Mouse (Mus musculus) liver, embryonic 14.5 days (tissue): ENCODE measurements around the gene Scn1a. TPM values are rescaled to one million over a fixed set of nuclear protein-coding genes. Genes with fewer than 3 reads are reported as not detected.

Source experiments
- ATAC-seq: fragments of 200-750 bp; cut with Nextera tagmentation; 2 replicates; pipeline ENCODE4 v1.8.0; 2017; ENCODE audit warnings: moderate number of reproducible peaks, mild to moderate bottlenecking, moderate library complexity; ENCODE audit not compliant: insufficient read depth
- DNase-seq, 3 experiments: peaks; one replicate each; pipeline ENCODE4 v3.0.0-alpha.2; 2012 to 2013; ENCODE audit warnings: low read depth in 3 of 3, low spot score in 3 of 3
- H3K27ac ChIP-seq: fragments of 300-500 bp; sonication (generic); 2 replicates; pipeline ENCODE4 v1.5.1; 2014; ENCODE audit warnings: moderate library complexity, mild to moderate bottlenecking, control low read depth, inconsistent platforms
- H3K27me3 ChIP-seq: fragments of 300-500 bp; sonication (generic); 2 replicates; pipeline ENCODE4 v1.6.1; 2014; ENCODE audit warnings: mild to moderate bottlenecking, low read length, moderate library complexity; ENCODE audit not compliant: control insufficient read depth, insufficient read depth
- H3K36me3 ChIP-seq: fragments of 300-500 bp; sonication (generic); replicated peaks from 2 replicates; pipeline ENCODE4 v1.6.1; 2014; ENCODE audit warnings: low read depth; ENCODE audit not compliant: control insufficient read depth, insufficient read depth
- H3K4me1 ChIP-seq, 2 experiments: fragments of 200-500 bp in 1 of 2; fragments of 300-500 bp in 1 of 2; sonication (generic) in 1 of 2; replicated peaks; 2 replicates each; pipeline ENCODE4 v1.6.1; 2012 to 2014; ENCODE audit warnings: antibody characterized with exemption in 1 of 2, inconsistent platforms in 1 of 2, low read length in 1 of 2; ENCODE audit not compliant: control insufficient read depth in 2 of 2, insufficient read depth in 2 of 2
- H3K4me2 ChIP-seq: fragments of 300-500 bp; sonication (generic); 2 replicates; pipeline ENCODE4 v1.6.1; 2014; ENCODE audit warnings: low read depth, mild to moderate bottlenecking, control low read depth, moderate library complexity
- H3K4me3 ChIP-seq, 2 experiments: fragments of 200-500 bp in 1 of 2; fragments of 300-500 bp in 1 of 2; sonication (generic) in 1 of 2; 2 replicates each; pipeline ENCODE4 v1.5.1; 2012 to 2014; ENCODE audit warnings: low read depth in 2 of 2, low read length in 2 of 2, mild to moderate bottlenecking in 2 of 2, control low read depth in 1 of 2, inconsistent platforms in 1 of 2, moderate library complexity in 1 of 2; ENCODE audit not compliant: insufficient read depth in 1 of 2
- H3K9ac ChIP-seq: fragments of 300-500 bp; sonication (generic); replicated peaks from 2 replicates; pipeline ENCODE4 v1.6.1; 2014; ENCODE audit warnings: mild to moderate bottlenecking, control low read depth, moderate library complexity
- H3K9me3 ChIP-seq: fragments of 300-500 bp; sonication (generic); 2 replicates; pipeline ENCODE4 v1.6.1; 2016; ENCODE audit warnings: low read length, mixed read lengths; ENCODE audit not compliant: control insufficient read depth
- CTCF ChIP-seq: IDR thresholded peaks from 2 replicates; pipeline ENCODE4 v1.5.1; 2016; ENCODE audit warnings: antibody characterized with exemption, low read depth, control low read depth
- EP300 ChIP-seq: IDR thresholded peaks from 2 replicates; pipeline ENCODE4 v1.6.1; 2016; ENCODE audit warnings: antibody characterized with exemption, low read depth
- WGBS: fragments of 180-500 bp; shearing (Covaris S2); extraction: QIAGEN DNeasy Blood & Tissue Kit; methylation state at CpG from one replicate; pipeline ENCODE4 v1.1.7; 2014; ENCODE audit not compliant: insufficient replicate concordance; 5-methylcytosine and 5-hydroxymethylcytosine counted together
- polyA plus RNA-seq, 2 experiments: library from polyadenylated mRNA; depleted of rRNA in 1 of 2; stranded (reverse) in 1 of 2; unstranded in 1 of 2; fragments of >200 nt; fragmentation: Nextera tagmentation in 1 of 2; extraction: Ambion mirVana in 1 of 2; gene quantifications; 2 replicates each; pipeline versions ENCODE4 v1.2.1 to v1.2.3; 2012 to 2014

The Scn1a gene
- polyA plus RNA-seq, 2 experiments = 0.01 TPM; not detected in 1

DNA sequence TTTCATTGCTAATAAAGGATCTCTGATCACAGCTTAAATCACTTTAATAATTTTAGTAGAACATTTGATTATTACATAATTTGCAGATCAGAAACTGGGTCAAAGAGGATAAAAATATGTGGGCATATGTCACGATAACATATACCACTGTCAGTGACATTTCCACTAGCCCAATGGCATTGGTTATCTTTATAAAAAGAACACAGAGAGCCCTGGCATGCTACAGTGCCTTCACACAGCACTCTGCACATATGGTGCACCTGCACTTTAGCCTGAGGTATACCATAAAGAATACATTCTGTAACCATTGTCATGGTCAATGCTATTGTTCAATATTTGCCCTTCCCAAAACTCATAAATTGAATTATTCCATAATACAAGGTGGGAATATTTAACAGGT, 94.0 kb downstream of the Scn1a start:
- H3K27ac ChIP-seq = no peak overlapping the region
- no peaks in the 10 kb centered on the region for H3K4me1 ChIP-seq
- no peaks in the 10 kb centered on the region for H3K36me3 ChIP-seq
- no peak for ATAC-seq
- no peaks in the 10 kb centered on the region for H3K27me3 ChIP-seq
- no peak overlapping the region for H3K4me2 ChIP-seq
- DNase-seq = no peak
- no peak overlapping the region for H3K4me3 ChIP-seq
- H3K9me3 ChIP-seq = no peaks in the 10 kb centered on the region
- TF ChIP-seq CTCF (no peak), EP300 (no peak)
- WGBS = 80% methylated on average over 1 of the region's 1 CpGs
- no peak overlapping the region for H3K9ac ChIP-seq

DNA sequence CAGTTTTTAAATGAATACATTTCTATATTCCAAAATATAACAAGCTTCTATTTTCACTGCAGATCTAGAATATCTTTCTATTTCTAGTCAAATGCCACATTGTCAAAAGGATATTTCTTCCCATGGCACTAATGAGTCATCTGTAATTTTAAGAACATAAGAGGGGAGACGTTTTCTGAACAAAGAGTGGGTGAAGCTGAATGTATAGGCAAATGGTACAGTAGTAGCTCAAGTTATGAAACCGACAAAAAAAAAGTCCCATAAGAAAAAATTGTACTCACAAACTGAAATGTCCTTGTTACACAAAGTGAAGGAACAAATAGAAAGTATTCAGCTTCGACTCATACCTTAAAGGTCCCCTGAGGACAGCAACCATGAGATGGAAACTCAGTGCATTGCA, 94.5 kb downstream of the Scn1a start:
- Histone ChIP-seq H3K4me3 (no peak overlapping the region), H3K4me2 (no peak overlapping the region), H3K36me3 (no peaks in the 10 kb centered on the region), H3K27me3 (no peaks in the 10 kb centered on the region), H3K4me1 (no peaks in the 10 kb centered on the region), H3K27ac (no peak overlapping the region), H3K9me3 (no peaks in the 10 kb centered on the region), H3K9ac (no peak overlapping the region)
- 40% methylated on average over 3 of the region's 3 CpGs for WGBS
- TF ChIP-seq CTCF (no peak), EP300 (no peak)
- no peak for ATAC-seq
- no peak for DNase-seq

DNA sequence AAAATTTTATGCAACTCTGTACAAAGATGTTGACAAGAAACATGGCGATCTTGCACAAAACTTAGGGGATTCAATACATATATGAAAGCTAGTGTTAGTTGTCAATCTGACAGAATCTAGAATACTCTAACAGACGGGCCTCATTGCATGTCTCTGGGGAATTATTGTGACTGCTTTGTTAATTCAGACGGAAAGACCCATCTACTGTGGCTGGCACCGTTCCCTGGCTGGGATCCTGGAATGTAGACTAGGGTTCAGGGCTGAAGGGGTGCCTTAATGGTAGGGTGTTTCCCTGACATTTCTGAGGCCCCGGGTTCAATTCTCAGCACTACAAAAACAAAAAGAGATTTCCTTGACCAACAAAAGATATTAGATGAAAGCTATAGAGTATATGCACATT, 103.2 kb downstream of the Scn1a start:
- no peaks in the 10 kb centered on the region for H3K36me3 ChIP-seq
- no peak overlapping the region for H3K9ac ChIP-seq
- H3K4me2 ChIP-seq = no peak overlapping the region
- TF ChIP-seq EP300 (no peak), CTCF (no peak)
- WGBS = 60% methylated on average over 5 of the region's 5 CpGs
- no peak for DNase-seq
- no peaks in the 10 kb centered on the region for H3K4me1 ChIP-seq
- H3K27ac ChIP-seq = no peak overlapping the region
- no peaks in the 10 kb centered on the region for H3K27me3 ChIP-seq
- no peak overlapping the region for H3K4me3 ChIP-seq
- no peak for ATAC-seq
- no peaks in the 10 kb centered on the region for H3K9me3 ChIP-seq

DNA sequence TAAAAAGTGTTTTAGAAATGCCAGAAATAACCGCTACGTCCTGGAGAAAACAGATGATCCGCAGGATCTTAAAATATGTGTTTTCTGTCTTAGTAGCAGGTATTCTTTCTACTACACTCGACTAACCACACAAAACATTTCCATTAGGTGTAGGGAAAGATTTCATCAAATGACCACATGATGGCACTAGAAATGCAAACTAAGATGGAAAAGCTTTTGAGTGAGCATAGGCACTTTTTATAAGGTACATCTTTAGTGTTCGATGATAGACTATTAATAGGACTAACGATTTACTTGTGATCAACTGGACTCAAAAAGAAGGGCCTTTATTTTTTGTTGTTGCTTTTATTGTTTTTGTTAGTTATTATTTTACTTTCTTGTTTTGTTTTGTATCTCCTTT, 104.2 kb downstream of the Scn1a start:
- no peak for ATAC-seq
- no peak overlapping the region for H3K27ac ChIP-seq
- H3K4me1 ChIP-seq = no peaks in the 10 kb centered on the region
- H3K9ac ChIP-seq = no peak overlapping the region
- 57% methylated on average over 6 of the region's 6 CpGs for WGBS
- TF ChIP-seq EP300 (no peak), CTCF (no peak)
- no peaks in the 10 kb centered on the region for H3K27me3 ChIP-seq
- H3K36me3 ChIP-seq = no peaks in the 10 kb centered on the region
- H3K4me3 ChIP-seq = no peak overlapping the region
- DNase-seq = no peak
- no peaks in the 10 kb centered on the region for H3K9me3 ChIP-seq
- H3K4me2 ChIP-seq = no peak overlapping the region

DNA sequence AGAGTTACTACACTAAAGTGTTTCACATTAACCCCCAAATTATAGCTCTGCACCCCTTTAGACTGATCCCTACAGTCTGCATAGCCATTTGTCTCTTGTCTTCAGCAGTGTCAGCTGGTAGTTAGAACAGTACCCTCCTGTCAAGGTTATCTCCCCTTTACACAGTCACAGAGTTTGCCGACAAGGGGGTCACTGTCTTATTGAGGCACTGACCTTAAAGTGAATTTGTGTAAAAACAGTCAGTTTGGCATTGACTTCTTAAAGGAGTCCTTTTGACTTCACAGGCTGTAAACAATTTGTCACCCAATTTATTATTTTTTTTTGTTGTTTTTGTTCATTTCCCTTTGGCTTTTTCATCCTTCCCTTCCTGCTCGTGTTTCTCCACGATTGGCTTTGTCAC, 168.1 kb downstream of the Scn1a start:
- Histone ChIP-seq H3K9ac (no peak overlapping the region), H3K27me3 (no peaks in the 10 kb centered on the region), H3K4me3 (no peak overlapping the region), H3K36me3 (no peaks in the 10 kb centered on the region), H3K4me1 (no peaks in the 10 kb centered on the region), H3K9me3 (no peaks in the 10 kb centered on the region), H3K27ac (no peak overlapping the region), H3K4me2 (no peak overlapping the region)
- no peak for ATAC-seq
- TF ChIP-seq EP300 (no peak), CTCF (no peak)
- WGBS = 76% methylated on average over 3 of the region's 3 CpGs
- no peak for DNase-seq
